Mouse (Mus musculus) megakaryocyte-erythroid progenitor cell, adult 5 weeks (primary cell): ENCODE measurements around the gene Slc5a2. TPM values are rescaled to one million over a fixed set of nuclear protein-coding genes. Genes with fewer than 3 reads are reported as not detected.

Source experiments
- polyA plus RNA-seq: library from polyadenylated mRNA; stranded (reverse); fragments of >175 nt; gene quantifications from 2 replicates; pipeline ENCODE4 v1.2.3, GENCODE M21; 2012

The Slc5a2 gene
- 0.61 and 0.62 TPM in 2 replicates for polyA plus RNA-seq

DNA sequence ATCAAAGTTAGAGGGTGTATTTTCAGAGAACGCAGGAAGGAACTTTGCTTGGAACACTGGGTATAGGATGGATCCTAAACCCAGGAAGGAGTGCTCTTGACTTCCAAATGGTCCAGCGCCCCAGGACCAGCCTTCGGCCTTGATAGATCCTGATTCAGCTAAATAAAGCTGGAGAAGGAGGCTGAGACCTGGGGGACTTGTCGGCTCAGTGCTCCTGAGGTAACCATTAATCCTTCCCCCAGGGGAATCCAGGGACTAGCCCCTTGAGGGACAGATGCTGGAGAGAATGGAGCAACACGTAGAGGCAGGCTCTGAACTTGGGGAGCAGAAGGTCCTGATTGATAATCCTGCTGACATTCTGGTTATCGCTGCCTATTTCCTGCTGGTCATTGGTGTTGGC, at the start of gene Slc5a2:
Slc5a2 (plus strand) TSS at position 247 of the 400 bp plus-strand sequence.

GRCm38 (mm10) chr7:128236856-128237592, 28.4 kb upstream of the Slc5a2 start, which contains the start of gene Armc5:
TSS of gene Armc5 (plus strand) at chr7:128237342.

DNA sequence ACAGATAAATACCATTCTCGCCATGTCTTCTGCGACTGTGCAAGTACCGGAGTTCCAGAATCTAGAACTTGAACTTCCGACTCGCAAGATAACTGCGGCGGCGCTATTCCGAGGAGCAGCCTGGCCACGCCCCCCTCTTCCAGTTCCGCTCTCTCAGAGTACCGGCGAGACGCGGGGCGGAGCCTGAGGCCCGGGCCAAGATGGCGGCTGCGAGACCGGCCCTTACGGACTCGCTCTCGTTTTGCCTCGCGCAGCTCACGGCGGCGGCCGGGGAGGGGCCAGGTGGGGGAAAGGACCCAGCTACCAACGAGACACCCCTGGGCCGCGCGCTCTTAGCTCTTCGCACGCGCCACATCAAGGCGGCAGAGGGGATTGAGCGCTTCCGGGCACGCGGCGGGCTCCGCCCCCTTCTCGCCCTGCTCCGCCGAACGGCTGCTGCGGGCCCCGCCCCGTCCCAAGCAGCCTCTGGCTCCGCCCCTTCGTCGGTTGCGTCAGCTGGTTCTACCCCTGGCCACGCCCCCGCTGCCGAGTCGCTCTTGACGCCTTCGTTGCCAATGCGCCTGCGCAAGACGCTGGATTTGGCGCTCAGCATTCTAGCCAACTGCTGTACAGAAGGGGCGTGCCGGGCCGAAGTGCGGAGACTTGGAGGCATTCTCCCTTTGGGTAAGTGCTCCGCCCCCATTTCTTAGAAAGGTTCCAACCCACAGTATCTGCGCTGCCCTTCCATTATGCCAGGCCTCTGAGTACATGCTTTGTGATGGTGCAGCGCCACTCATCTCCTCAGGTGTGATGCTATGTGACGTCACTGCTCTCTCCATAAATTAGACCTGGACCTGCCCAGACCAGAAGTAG, 27.3 kb upstream of the Slc5a2 start, which contains the start of gene 9130023H24Rik:
9130023H24Rik (minus strand) TSS at position 105 of the 852 bp plus-strand sequence.

DNA sequence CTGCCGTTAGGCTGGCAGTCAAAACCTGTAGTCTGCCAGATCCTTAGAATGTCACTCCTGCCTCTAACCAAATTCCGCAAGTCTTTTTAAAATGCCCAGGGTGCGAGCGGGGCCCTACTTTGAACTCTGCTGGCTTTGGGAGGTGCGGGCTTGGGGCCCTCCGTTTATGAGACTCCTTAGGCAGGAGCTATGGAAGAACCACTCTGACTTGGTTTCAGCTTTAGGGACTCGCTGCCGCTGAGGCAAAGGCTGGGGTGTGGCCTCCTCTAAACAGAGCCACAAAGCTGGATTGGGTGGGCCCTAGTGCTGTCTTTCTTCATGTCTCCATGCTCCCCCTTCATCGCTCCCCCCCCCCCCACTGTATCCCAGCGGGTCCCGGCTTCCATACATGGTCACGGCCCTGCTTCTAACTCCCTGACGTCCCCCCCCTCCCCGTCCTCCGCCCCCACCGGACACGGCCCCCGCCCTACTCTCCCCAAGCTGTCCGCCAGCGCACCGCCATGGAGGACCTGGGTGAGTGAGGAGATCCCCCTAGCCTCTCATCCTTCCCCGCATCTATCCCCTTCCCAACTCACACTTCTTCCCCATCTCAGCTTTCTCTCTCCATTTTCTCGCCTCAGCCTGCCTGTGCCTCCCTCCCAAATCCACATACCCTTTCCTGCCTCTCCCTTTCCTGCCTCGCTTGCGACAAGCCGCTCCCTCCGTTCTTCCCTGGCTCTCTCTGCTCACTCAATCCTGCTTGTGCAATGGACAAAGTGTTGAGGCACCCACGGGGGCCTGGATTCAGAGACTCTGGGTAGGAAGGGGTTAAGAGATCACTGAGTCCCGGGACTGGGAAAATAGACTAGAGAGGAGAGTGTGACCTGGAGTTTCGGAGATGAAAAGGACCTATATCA, 18.7 kb upstream of the Slc5a2 start, which contains the start of gene Tgfb1i1:
Tgfb1i1 (plus strand) TSS at position 317 of the 896 bp plus-strand sequence.

GRCm38 (mm10) chr7:128297617-128298480, 32.4 kb downstream of the Slc5a2 start, which contains the start of gene BC017158:
TSS of gene BC017158 (minus strand) at chr7:128298170.

Other genes with a start within 250 kb of the Slc5a2 start
- 11.0 and 16.3 TPM in 2 replicates for gene Itgam, start 203.0 kb upstream of the Slc5a2 start, polyA plus RNA-seq
- gene Gm49368, start 203.0 kb upstream of the Slc5a2 start, polyA plus RNA-seq, result 0.93 TPM in 1 of 2 replicates, not detected in the other
- gene Itgax, start 136.1 kb upstream of the Slc5a2 start, polyA plus RNA-seq, result 1.9 and 2.5 TPM in 2 replicates
- 0.31 TPM in 2 replicates for gene Itgad, start 111.3 kb upstream of the Slc5a2 start, polyA plus RNA-seq
- gene Cox6a2, start 59.3 kb upstream of the Slc5a2 start, polyA plus RNA-seq, result 8.9 and 12.8 TPM in 2 replicates
- 47.3 and 53.7 TPM in 2 replicates for gene Armc5, start 28.3 kb upstream of the Slc5a2 start, polyA plus RNA-seq
- 0.54 and 0.72 TPM in 2 replicates for gene 9130023H24Rik, start 27.6 kb upstream of the Slc5a2 start, polyA plus RNA-seq
- 0.61 and 0.67 TPM in 2 replicates for gene Tgfb1i1, start 18.8 kb upstream of the Slc5a2 start, polyA plus RNA-seq
- 42.7 and 45.3 TPM in 2 replicates for gene BC017158, start 32.5 kb downstream of the Slc5a2 start, polyA plus RNA-seq
- 33.0 and 42.4 TPM in 2 replicates for gene Rgs10, start 153.1 kb downstream of the Slc5a2 start, polyA plus RNA-seq
- gene Tial1, start 196.1 kb downstream of the Slc5a2 start, polyA plus RNA-seq, result 73.3 and 88.3 TPM in 2 replicates